Comparison of ENCODE assay signal across 8 mouse cellular contexts in the genomic region with DNA sequence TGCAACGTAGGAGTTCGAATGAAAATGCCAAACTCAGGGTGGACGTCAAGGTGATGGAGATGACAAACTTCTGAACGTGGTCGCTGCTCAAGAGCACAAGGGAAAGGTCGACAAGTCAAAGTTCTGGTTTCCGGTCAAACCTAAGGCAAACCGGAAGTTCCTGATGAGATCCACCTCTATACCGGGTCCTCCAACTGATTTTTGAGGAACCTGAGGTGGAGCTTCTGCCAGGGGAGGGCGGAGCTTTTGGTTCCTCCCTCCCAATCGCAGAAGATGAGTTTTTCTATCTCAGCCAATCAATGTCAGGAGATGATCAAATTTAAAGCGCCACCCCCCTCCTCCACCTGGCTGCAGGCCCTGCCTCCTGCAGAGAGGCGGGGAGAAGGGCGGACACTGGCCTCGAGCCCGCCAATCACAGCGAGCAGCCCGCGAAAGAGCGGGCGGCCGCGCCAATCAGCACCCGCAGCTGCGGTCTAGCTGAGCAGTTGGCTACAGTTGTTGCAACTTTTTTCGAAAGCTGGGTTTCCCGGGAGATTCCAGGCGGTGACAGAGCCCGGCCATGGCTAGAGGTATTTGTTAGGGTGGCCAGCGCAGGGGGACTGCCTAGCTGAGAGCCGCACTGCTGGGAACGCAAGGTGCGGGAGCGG. TPM values are rescaled to one million over a fixed set of nuclear protein-coding genes. Genes with fewer than 3 reads are reported as not detected.
A peak's percentile ranks its signal among the peaks of the same experiment; 100 is the strongest.
DNase-seq lines count a peak whose midpoint lies in the region; ATAC-seq lines count a peak whose summit lies in the region.

A gene (plus strand): TSS at position 484 of the 647 bp plus-strand sequence.

- intact Hi-C loops in gastrocnemius, postnatal 14 days (cut with DNase I; ENCODE audit: low total_unique reads), result loop anchor here (5.0 kb wide), 1 partner anchor 98 kb away; no protein-coding TSS in a partner anchor
- intact Hi-C loops in left cerebral cortex, postnatal 10 days (cut with DNase I), result loop anchor here (5.0 kb wide), 1 partner anchor 98 kb away; no protein-coding TSS in a partner anchor

- peak; percentile 98 to 99 for DNase-seq in adrenal gland, adult (ENCODE audit: inconsistent age in 2 of 2, low spot score in 1 of 2)
- DNase-seq in embryo, embryonic 10.5 days (ENCODE audit: low spot score), result peak; percentile 97
- peak; percentile 93 for DNase-seq in gastrocnemius, postnatal 14 days
- peak; percentile 91 to 94 for DNase-seq in left cerebral cortex, postnatal 10 days (ENCODE audit: extremely low spot score in 1 of 2, low spot score in 2 of 2)
- DNase-seq in right cerebral cortex, postnatal 25 days, result peak; percentile 95
- DNase-seq in urinary bladder, postnatal 4 days (ENCODE audit: low spot score in 2 of 2), result peak; percentile 92 to 94

- ATAC-seq in inflammation-experienced regulatory T-cells, adult 6 months, result peak; percentile 98
- ATAC-seq in megakaryocyte-erythroid progenitor cell, adult 5-6 weeks (replicated peaks; ENCODE audit: low FRiP score, low TSS enrichment, poor library complexity, severe bottlenecking), result peak; percentile 93

RNA-seq across cellular contexts. Expression of the gene that starts here (rescaled TPM):
- total RNA-seq in gastrocnemius, postnatal 14 days (2021), result 10 to 100 TPM; 56.4 to 66.0 TPM
- polyA plus RNA-seq in inflammation-experienced regulatory T-cells, adult 6 months (2017; shearing (Covaris generic)), result 10 to 100 TPM; 19.3 to 33.6 (median 23.2) TPM
- 10 to 100 TPM; 36.2 to 42.3 TPM for total RNA-seq in left cerebral cortex, postnatal 10 days (2021)
- 177 and 250 TPM in 2 replicates for total RNA-seq in megakaryocyte-erythroid progenitor cell, adult 5-6 weeks (2014; fragmentation: Nextera tagmentation)
- 187 and 201 TPM in 2 replicates for total RNA-seq in megakaryocyte-erythroid progenitor cell, adult 5-6 weeks (2017)

Comparison
In these comparisons a context has a peak if more than half of its experiments do, and no peak if none do; other contexts are left out.
1. Peak in every context shown above with its lines: DNase-seq and ATAC-seq.